Mouse (Mus musculus): ENCODE measurements at regions not wholly inside any gene's neighbourhood (a gene's known extent, or its start where the extent isn't known, plus 50 kb on each side); places are given as distances from the start of the nearest gene placed in this dataset.

DNA sequence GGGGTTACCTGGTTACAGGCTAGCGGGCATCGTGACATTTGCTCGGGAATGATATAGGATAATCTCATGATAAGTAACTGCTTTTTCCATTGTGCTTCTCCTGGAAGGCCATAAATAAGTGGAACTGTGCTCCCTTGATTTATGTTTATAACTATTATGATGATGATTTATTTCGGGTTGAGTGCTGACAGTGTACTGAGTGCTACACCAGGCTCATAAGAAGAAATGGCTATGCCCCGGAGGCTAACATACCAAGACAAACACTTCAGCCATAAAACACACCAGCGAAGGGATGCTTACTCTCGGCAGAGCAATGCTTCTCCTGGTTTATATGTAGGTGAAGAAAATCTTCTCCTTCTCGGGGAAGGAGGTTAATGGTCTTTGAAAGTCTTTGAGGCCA, 169.2 kb upstream of the Noct start:
- TF ChIP-seq POLR2A (IDR thresholded peaks at IDR 0.05; ENCODE audit: insufficient read depth, low read depth, low read length) (no peak), CTCF (IDR thresholded peaks at IDR 0.05; ENCODE audit: insufficient read depth, low read depth, low read length) (no peak)
- Histone ChIP-seq H3K4me3 (ENCODE audit: insufficient read depth, low read depth, low read length) (no peak overlapping the region), H3K27ac (ENCODE audit: insufficient read depth, low read depth, low read length) (no peak overlapping the region), H3K4me1 (ENCODE audit: control insufficient read depth, insufficient read depth, low read length) (no peaks in the 10 kb centered on the region)
- WGBS = 95% methylated on average over 8 of the region's 8 CpGs

DNA sequence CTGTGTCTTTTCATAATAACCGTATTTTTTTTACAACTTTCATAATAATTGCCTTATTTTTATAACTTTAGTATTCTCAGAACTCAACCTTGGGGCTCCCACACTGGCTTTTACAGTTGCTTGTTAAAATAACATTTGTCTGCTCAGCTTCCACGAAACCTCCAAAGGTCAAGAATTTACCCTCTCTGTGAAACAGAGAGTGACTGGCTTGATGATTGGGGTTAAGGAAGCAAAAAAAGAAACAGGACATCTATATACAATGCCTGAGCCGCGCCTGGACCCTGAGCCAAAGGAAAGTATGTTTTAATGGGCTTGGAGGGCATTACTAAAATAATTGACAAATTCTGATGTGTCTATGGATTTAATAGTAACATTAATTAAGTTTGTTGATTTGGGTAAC, 160.0 kb upstream of the Noct start:
- no peak overlapping the region for H3K4me3 ChIP-seq (ENCODE audit: insufficient read depth, low read depth, low read length)
- 89% methylated on average over 4 of the region's 4 CpGs for WGBS
- H3K27ac ChIP-seq (ENCODE audit: insufficient read depth, low read depth, low read length) = no peak overlapping the region
- H3K4me1 ChIP-seq (ENCODE audit: control insufficient read depth, insufficient read depth, low read length) = no peaks in the 10 kb centered on the region
- no peak for TF ChIP-seq CTCF (IDR thresholded peaks at IDR 0.05; ENCODE audit: insufficient read depth, low read depth, low read length)
- no peak for TF ChIP-seq POLR2A (IDR thresholded peaks at IDR 0.05; ENCODE audit: insufficient read depth, low read depth, low read length)

DNA sequence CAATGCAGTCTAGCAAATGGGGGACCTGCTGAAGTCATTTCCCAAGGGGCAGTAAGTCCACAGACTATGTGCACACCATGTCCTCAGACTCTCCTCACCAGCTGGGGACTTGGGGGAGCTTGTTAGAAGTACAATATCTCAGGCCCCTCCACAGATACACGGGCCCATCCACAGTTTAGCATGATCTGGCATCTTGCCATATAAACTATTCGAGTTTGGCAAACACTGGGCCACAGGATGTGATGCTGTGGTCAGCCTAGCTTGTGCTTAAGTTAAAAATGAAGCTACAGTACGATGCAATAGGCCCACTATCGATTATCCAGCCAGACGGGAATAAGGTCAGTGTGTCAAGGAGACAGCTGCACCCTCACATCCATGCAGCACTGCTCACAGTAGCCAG, 157.9 kb upstream of the Noct start:
- 36% methylated on average over 5 of the region's 5 CpGs for WGBS
- Histone ChIP-seq H3K27ac (ENCODE audit: insufficient read depth, low read depth, low read length) (no peak overlapping the region), H3K4me1 (ENCODE audit: control insufficient read depth, insufficient read depth, low read length) (no peaks in the 10 kb centered on the region), H3K4me3 (ENCODE audit: insufficient read depth, low read depth, low read length) (no peak overlapping the region)
- no peak for TF ChIP-seq CTCF (IDR thresholded peaks at IDR 0.05; ENCODE audit: insufficient read depth, low read depth, low read length)
- no peak for TF ChIP-seq POLR2A (IDR thresholded peaks at IDR 0.05; ENCODE audit: insufficient read depth, low read depth, low read length)

DNA sequence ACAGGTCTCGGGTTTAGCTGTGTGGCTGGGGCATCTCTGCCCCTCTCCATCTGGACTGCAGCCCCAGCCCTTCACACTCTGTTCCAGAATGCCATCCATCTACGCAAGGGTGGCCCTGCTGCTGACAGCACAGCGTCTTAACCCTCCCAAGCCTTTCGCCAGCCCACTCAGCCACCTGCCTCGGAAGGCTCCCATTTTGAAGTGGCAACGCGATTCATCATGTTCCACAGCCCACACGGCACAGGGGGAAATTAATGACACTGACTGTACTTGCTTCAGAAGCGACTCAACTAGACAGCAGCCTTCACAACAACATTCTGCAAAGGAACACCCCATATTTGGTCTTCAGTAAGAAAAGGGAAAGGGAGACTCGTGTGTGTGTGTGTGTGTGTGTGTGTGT, 151.8 kb upstream of the Noct start:
- TF ChIP-seq CTCF (IDR thresholded peaks at IDR 0.05; ENCODE audit: insufficient read depth, low read depth, low read length) = no peak
- H3K27ac ChIP-seq (ENCODE audit: insufficient read depth, low read depth, low read length) = no peak overlapping the region
- no peak overlapping the region for H3K4me3 ChIP-seq (ENCODE audit: insufficient read depth, low read depth, low read length)
- 67% methylated on average over 10 of the region's 10 CpGs for WGBS
- peaks cover 3% of the 10 kb centered on the region; the same call in 1 of the 2 replicates for H3K4me1 ChIP-seq (ENCODE audit: control insufficient read depth, insufficient read depth, low read length)

DNA sequence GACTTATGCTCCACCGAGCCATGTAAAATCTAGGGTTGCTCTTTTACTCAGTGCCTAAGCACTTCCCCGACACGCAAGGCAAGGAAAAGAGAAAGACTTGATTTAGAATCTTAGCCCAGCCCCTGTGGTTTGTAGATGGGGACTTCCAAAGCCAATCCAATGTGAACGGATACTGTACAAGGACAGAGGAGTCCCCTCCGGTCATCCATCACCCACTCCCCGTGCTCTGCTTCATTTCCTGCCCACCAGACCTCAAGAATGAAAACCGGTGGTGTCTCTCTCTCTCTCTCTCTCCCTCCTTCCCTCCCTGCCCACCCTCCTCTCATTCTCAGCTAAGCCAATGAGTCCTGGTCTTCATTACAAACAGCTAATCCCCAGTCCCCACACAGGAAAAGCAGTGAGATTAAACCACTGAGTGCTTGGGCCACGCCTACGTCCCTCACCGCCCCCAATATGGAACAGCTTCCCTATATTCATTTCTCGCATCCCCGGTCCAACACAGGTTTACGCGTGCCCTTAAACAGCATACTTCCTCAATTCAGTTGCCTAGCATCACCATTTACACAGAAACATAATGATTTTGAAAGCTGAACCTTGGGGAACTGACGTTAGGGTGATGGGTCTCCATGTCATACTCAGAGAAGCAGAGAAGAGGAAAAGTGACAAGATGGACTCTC, 151.1 kb upstream of the Noct start:
- Histone ChIP-seq H3K4me1 (ENCODE audit: control insufficient read depth, insufficient read depth, low read length) (peaks cover 3% of the 10 kb centered on the region; the same call in 1 of the 2 replicates), H3K27ac (ENCODE audit: insufficient read depth, low read depth, low read length) (no peak overlapping the region), H3K4me3 (ENCODE audit: insufficient read depth, low read depth, low read length) (no peak overlapping the region)
- no peak for TF ChIP-seq POLR2A (IDR thresholded peaks at IDR 0.05; ENCODE audit: insufficient read depth, low read depth, low read length)
- TF ChIP-seq CTCF (IDR thresholded peaks at IDR 0.05; ENCODE audit: insufficient read depth, low read depth, low read length) = no peak
- 91% methylated on average over 15 of the region's 15 CpGs for WGBS

DNA sequence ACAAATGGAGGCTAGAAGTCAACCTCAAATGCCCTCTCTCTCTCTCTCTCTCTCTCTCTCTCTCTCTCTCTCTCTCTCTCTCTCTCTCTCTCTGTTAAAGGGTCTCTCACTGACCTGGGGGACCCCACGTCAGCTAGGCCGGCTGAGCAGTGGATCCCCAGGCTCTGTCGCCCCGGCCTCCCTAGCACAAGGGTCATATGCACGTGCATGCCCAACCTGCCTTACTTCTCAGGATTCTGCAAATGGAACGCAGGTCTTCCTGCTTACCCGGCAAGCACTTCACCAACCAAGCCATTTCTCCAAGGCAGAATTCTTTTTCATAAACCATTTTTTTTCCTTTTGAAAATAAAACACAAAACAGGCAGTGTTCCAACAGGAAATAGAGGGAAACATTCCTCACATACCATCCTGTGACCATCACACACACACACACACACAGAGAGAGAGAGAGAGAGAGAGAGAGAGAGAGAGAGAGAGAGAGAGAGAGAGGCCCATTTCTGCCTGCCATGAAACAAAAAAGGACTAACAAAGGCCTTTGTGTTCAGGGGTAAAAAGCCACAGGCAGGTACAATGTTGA, 150.4 kb upstream of the Noct start:
- H3K27ac ChIP-seq (ENCODE audit: insufficient read depth, low read depth, low read length) = no peak overlapping the region
- WGBS = 91% methylated on average over 7 of the region's 7 CpGs
- no peak for TF ChIP-seq POLR2A (IDR thresholded peaks at IDR 0.05; ENCODE audit: insufficient read depth, low read depth, low read length)
- TF ChIP-seq CTCF (IDR thresholded peaks at IDR 0.05; ENCODE audit: insufficient read depth, low read depth, low read length) = no peak
- peaks cover 3% of the 10 kb centered on the region; the same call in 1 of the 2 replicates for H3K4me1 ChIP-seq (ENCODE audit: control insufficient read depth, insufficient read depth, low read length)
- H3K4me3 ChIP-seq (ENCODE audit: insufficient read depth, low read depth, low read length) = no peak overlapping the region

DNA sequence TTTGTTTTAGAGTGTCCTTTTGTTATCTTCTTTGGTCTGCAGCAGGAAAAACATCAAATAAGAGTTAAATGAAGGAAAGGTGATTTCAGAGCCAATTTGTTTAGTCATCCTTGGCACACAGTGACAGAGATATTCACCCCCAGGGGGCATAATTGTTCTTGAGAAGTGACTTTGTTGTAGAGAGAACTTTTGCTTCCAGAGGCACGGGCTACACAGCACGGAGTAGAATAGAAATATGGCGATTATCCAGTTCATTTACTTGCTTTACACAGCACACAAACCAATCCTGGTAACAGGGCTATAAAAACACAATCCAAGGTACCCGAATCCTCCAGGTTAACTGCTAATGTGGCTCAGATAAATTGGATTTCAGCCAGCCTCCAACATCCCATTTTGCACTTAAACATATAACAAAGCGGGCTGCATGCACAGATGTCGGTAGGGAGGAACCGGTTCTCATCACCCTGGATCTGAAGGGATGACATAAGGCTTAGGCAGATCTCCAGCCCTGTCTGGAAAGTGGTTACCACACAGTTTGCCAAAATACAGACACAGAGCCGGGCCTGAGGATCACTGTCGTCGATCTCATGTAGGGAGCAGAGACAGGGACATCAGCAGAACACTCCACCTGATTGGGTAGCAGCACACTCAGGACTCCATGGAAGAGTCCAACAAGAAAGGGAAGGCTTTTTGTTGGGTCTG, 148.9 kb upstream of the Noct start:
- Histone ChIP-seq H3K4me1 (ENCODE audit: control insufficient read depth, insufficient read depth, low read length) (peaks cover 3% of the 10 kb centered on the region; the same call in 1 of the 2 replicates), H3K4me3 (ENCODE audit: insufficient read depth, low read depth, low read length) (no peak overlapping the region), H3K27ac (ENCODE audit: insufficient read depth, low read depth, low read length) (no peak overlapping the region)
- TF ChIP-seq CTCF (IDR thresholded peaks at IDR 0.05; ENCODE audit: insufficient read depth, low read depth, low read length) (no peak), POLR2A (IDR thresholded peaks at IDR 0.05; ENCODE audit: insufficient read depth, low read depth, low read length) (no peak)
- 58% methylated on average over 10 of the region's 10 CpGs for WGBS

DNA sequence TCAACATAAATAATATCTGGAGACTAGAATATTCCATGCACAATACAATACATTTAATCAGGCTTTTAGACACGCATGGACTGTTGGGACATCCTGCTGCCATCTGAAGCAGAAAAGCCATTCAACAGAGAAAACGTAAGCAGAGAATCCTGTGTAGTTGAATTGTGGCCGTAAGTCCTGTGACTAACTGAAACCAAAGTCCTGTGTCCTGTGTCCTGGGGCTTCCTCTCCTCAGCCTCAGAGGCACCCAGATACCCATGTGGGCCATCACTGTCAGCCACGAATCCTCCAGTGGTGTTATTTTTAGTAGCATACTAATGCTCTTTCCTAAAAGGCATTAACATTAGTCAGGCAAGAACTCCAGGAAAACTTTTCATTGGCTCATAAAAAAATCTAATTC, 145.8 kb upstream of the Noct start:
- Histone ChIP-seq H3K27ac (ENCODE audit: insufficient read depth, low read depth, low read length) (no peak overlapping the region), H3K4me1 (ENCODE audit: control insufficient read depth, insufficient read depth, low read length) (peaks cover 3% of the 10 kb centered on the region; the same call in 1 of the 2 replicates), H3K4me3 (ENCODE audit: insufficient read depth, low read depth, low read length) (no peak overlapping the region)
- WGBS = 85% methylated on average over 4 of the region's 4 CpGs
- TF ChIP-seq POLR2A (IDR thresholded peaks at IDR 0.05; ENCODE audit: insufficient read depth, low read depth, low read length) (no peak), CTCF (IDR thresholded peaks at IDR 0.05; ENCODE audit: insufficient read depth, low read depth, low read length) (no peak)

DNA sequence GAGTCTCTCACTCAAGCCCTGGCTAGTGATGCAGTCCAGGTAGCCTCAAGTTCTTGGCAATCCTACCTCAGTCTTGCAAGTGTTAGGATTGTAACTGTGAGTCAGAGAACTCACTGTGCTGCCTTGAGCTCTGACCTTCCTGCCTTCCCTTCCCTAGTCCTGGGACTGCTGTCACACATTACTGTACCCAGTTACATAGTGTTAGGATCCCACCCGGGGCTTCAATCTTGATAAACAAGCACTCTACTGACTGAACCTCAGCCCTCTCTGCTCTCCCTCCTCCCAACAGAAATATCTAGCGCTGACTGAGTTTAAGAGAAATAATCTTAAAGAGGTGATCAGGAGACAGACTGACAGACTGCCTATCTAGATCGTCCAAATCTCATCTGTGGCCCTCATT, 143.8 kb upstream of the Noct start:
- H3K4me1 ChIP-seq (ENCODE audit: control insufficient read depth, insufficient read depth, low read length) = peaks cover 3% of the 10 kb centered on the region; the same call in 1 of the 2 replicates
- WGBS = 82% methylated on average over 3 of the region's 3 CpGs
- TF ChIP-seq POLR2A (IDR thresholded peaks at IDR 0.05; ENCODE audit: insufficient read depth, low read depth, low read length) = no peak
- TF ChIP-seq CTCF (IDR thresholded peaks at IDR 0.05; ENCODE audit: insufficient read depth, low read depth, low read length) = no peak
- no peak overlapping the region for H3K4me3 ChIP-seq (ENCODE audit: insufficient read depth, low read depth, low read length)
- no peak overlapping the region for H3K27ac ChIP-seq (ENCODE audit: insufficient read depth, low read depth, low read length)
